Mouse (Mus musculus): ENCODE data around the gene Pds5b. TPM values are rescaled to one million over a fixed set of nuclear protein-coding genes. Genes with fewer than 3 reads are reported as not detected.

Pds5b gene
- total and polyA plus RNA-seq, 3 experiments, result 21.9 to 52.7 (median 46.2) TPM

- no peak overlapping the region for H3K27ac ChIP-seq (ENCODE audit: control insufficient read depth, low read depth, low read length)
- DNase-seq (ENCODE audit: low read depth, low spot score), result no peak
- no peak for TF ChIP-seq E2F4 (IDR thresholded peaks at IDR 0.05; ENCODE audit: borderline replicate concordance, low read depth, low read length)
- TF ChIP-seq GABPA (IDR thresholded peaks at IDR 0.05; ENCODE audit: low read depth, low read length), result no peak
- no peak for TF ChIP-seq POLR2AphosphoS2 (IDR thresholded peaks at IDR 0.05; ENCODE audit: low read length)
- TF ChIP-seq POLR2AphosphoS5 (IDR thresholded peaks at IDR 0.05; ENCODE audit: borderline replicate concordance, low read depth, low read length), result no peak
- no peak for TF ChIP-seq NELFE (IDR thresholded peaks at IDR 0.05; ENCODE audit: low read depth, low read length)
- no peak for TF ChIP-seq RCOR1 (IDR thresholded peaks at IDR 0.05; ENCODE audit: low read depth, low read length)
- no peak for TF ChIP-seq NRF1 (IDR thresholded peaks at IDR 0.05; ENCODE audit: insufficient read depth, low read depth, low read length, poor library complexity, severe bottlenecking)
- TF ChIP-seq CTCF (IDR thresholded peaks at IDR 0.05 in 2 of 3, conservative IDR thresholded peaks at IDR 0.05 in 1 of 3; ENCODE audit: control insufficient read depth in 1 of 3, insufficient read depth in 1 of 3, low read depth in 2 of 3, low read length in 3 of 3, poor library complexity in 1 of 3, severe bottlenecking in 1 of 3), result no peak
- no peak for TF ChIP-seq UBTF (IDR thresholded peaks at IDR 0.05; ENCODE audit: borderline replicate concordance, insufficient read depth, low read depth, low read length)
- no peaks in the 10 kb centered on the region for H3K79me2 ChIP-seq (ENCODE audit: control insufficient read depth, insufficient read depth, low read length, poor library complexity)
- H3K27me3 ChIP-seq (ENCODE audit: control insufficient read depth in 1 of 2, insufficient read depth in 2 of 2, low read length in 2 of 2), result no peaks in the 10 kb centered on the region
- H3K4me3 ChIP-seq (ENCODE audit: control insufficient read depth in 1 of 2, insufficient read depth in 1 of 2, low read depth in 2 of 2, low read length in 2 of 2), result no peak overlapping the region
- no peaks in the 10 kb centered on the region for H3K36me3 ChIP-seq (ENCODE audit: control insufficient read depth in 1 of 2, insufficient read depth in 2 of 2, low read length in 2 of 2)
- H3K9ac ChIP-seq (ENCODE audit: control insufficient read depth, low read depth, low read length, poor library complexity, severe bottlenecking), result no peak overlapping the region
- no peaks in the 10 kb centered on the region for H3K4me1 ChIP-seq (ENCODE audit: control insufficient read depth in 1 of 2, insufficient read depth in 2 of 2, low read length in 2 of 2)
- no peaks in the 10 kb centered on the region for H3K9me3 ChIP-seq (replicated peaks; ENCODE audit: insufficient read depth, low read length)
Measured at GRCm38 (mm10) chr5:150829499-150829898, 156.0 kb downstream of the Pds5b start.

GRCm38 (mm10) chr5:150830718-150831117, 157.2 kb downstream of the Pds5b start:
- no peaks in the 10 kb centered on the region for H3K36me3 ChIP-seq (ENCODE audit: control insufficient read depth in 1 of 2, insufficient read depth in 2 of 2, low read length in 2 of 2)
- H3K79me2 ChIP-seq (ENCODE audit: control insufficient read depth, insufficient read depth, low read length, poor library complexity), result no peaks in the 10 kb centered on the region
- TF ChIP-seq BHLHE40 (IDR thresholded peaks at IDR 0.05; ENCODE audit: borderline replicate concordance, low read depth, low read length) (no peak), NRF1 (IDR thresholded peaks at IDR 0.05; ENCODE audit: insufficient read depth, low read depth, low read length, poor library complexity, severe bottlenecking) (no peak), CHD2 (IDR thresholded peaks at IDR 0.05; ENCODE audit: low read length) (no peak), ZNF384 (IDR thresholded peaks at IDR 0.05; ENCODE audit: low read depth, low read length) (no peak), HCFC1 (IDR thresholded peaks at IDR 0.05; ENCODE audit: low read depth, low read length) (no peak), RAD21 (IDR thresholded peaks at IDR 0.05; ENCODE audit: low read depth, low read length) (no peak), JUND (IDR thresholded peaks at IDR 0.05; ENCODE audit: low read depth, low read length) (no peak), SMC3 (IDR thresholded peaks at IDR 0.05; ENCODE audit: low read depth, low read length) (no peak), POLR2AphosphoS5 (IDR thresholded peaks at IDR 0.05; ENCODE audit: borderline replicate concordance, low read depth, low read length) (no peak), GATA1 (IDR thresholded peaks at IDR 0.05; ENCODE audit: low read depth, low read length) (no peak), SIN3A (IDR thresholded peaks at IDR 0.05; ENCODE audit: low read length) (no peak), ELF1 (IDR thresholded peaks at IDR 0.05; ENCODE audit: low read depth, low read length) (no peak)
- no peaks in the 10 kb centered on the region for H3K4me1 ChIP-seq (ENCODE audit: control insufficient read depth in 1 of 2, insufficient read depth in 2 of 2, low read length in 2 of 2)
- H3K27ac ChIP-seq (ENCODE audit: control insufficient read depth, low read depth, low read length), result no peak overlapping the region
- H3K9ac ChIP-seq (ENCODE audit: control insufficient read depth, low read depth, low read length, poor library complexity, severe bottlenecking), result no peak overlapping the region
- no peak overlapping the region for H3K4me3 ChIP-seq (ENCODE audit: control insufficient read depth in 1 of 2, insufficient read depth in 1 of 2, low read depth in 2 of 2, low read length in 2 of 2)
- no peak for DNase-seq (ENCODE audit: low read depth, low spot score)
- H3K27me3 ChIP-seq (ENCODE audit: control insufficient read depth in 1 of 2, insufficient read depth in 2 of 2, low read length in 2 of 2), result no peaks in the 10 kb centered on the region
- no peaks in the 10 kb centered on the region for H3K9me3 ChIP-seq (replicated peaks; ENCODE audit: insufficient read depth, low read length)
